ENCODE assay signal across 10 mouse cellular contexts in the genomic region with DNA sequence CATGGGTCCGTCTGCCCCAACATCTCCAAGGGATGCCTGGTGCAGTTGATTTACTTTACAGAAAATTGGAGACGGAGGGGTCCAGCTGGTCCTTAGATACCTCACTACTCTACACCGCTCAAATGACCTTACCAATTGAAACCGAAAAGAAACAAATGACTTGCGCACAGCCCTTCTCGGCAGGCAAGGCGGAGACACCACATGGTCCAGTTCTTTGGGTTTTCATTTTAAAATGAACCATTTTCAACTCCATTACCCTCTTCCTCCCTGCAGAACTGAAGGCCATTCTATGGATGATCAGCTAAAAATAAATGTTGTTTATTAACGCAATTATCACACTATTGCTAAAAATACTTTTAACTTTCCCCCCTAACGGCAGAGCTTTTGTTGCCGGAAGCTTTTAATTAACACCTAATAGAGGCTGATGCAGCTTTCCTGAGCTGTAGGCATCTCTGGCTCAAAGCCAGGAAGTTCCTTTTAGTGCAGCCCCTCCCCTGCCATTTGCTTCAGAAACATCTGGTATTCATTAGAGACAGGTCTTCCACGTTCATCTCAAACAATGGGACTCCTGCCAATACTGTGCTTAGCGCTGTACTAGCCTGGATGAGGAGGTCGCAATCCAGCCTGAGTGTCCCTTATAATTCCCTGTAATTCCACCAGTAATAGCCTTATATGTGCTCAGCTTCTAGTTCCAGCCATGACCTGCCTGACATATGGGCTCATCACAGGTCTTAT.
DNase-seq lines count a peak whose midpoint lies in the region; ATAC-seq lines count a peak whose summit lies in the region.
"Had no signal": no experiment of that assay in that cellular context is flagged by ENCODE, and none has a peak within 500 bp of the region (broad histone marks: within the 10 kb centered on the region; RNA-seq: fewer than 3 reads in every experiment).

No protein-coding gene starts in this region.

- no peak overlapping the region for H3K27ac ChIP-seq in heart, embryonic 10.5 days
- no peak overlapping the region for H3K27ac ChIP-seq in hindbrain, embryonic 15.5 days (replicated peaks)
- H3K27ac ChIP-seq in neural tube, embryonic 14.5 days (ENCODE audit: low read depth, low read length) = no peak overlapping the region
- H3K27ac ChIP-seq: intestine, embryonic 15.5 days had no signal

- H3K9ac ChIP-seq in hindbrain, embryonic 15.5 days = no peak overlapping the region
- H3K9ac ChIP-seq in neural tube, embryonic 14.5 days (replicated peaks; ENCODE audit: low read depth, low read length) = no peak overlapping the region
- H3K9ac ChIP-seq: intestine, embryonic 15.5 days had no signal

- peaks cover 6% of the 10 kb centered on the region; the same call in 1 of the 2 replicates for H3K27me3 ChIP-seq in heart, embryonic 10.5 days (ENCODE audit: insufficient read depth, poor library complexity, severe bottlenecking)
- no peaks in the 10 kb centered on the region for H3K27me3 ChIP-seq in hindbrain, embryonic 15.5 days
- H3K27me3 ChIP-seq in neural tube, embryonic 14.5 days (ENCODE audit: control insufficient read depth, insufficient read depth, low read length) = no peaks in the 10 kb centered on the region
- H3K27me3 ChIP-seq: intestine, embryonic 15.5 days had no signal

- 55% methylated on average over 13 of the region's 13 CpGs for WGBS in heart, embryonic 10.5 days
- WGBS in hindbrain, embryonic 15.5 days = 50% methylated on average over 13 of the region's 13 CpGs
- WGBS in neural tube, embryonic 14.5 days = 35% methylated on average over 13 of the region's 13 CpGs

- no peaks in the 10 kb centered on the region for H3K9me3 ChIP-seq in heart, embryonic 10.5 days
- H3K9me3 ChIP-seq in hindbrain, embryonic 15.5 days = no peaks in the 10 kb centered on the region
- no peaks in the 10 kb centered on the region for H3K9me3 ChIP-seq in neural tube, embryonic 14.5 days (ENCODE audit: control insufficient read depth, low read length)
- H3K9me3 ChIP-seq: intestine, embryonic 15.5 days had no signal

- no peaks in the 10 kb centered on the region for H3K36me3 ChIP-seq in heart, embryonic 10.5 days
- H3K36me3 ChIP-seq in hindbrain, embryonic 15.5 days = no peaks in the 10 kb centered on the region
- H3K36me3 ChIP-seq in neural tube, embryonic 14.5 days (ENCODE audit: control insufficient read depth, insufficient read depth, low read length) = no peaks in the 10 kb centered on the region
- H3K36me3 ChIP-seq: intestine, embryonic 15.5 days had no signal

- 0 out of 2 replicates have a peak, but pooled peaks have one; percentile 19 for ATAC-seq in hindbrain, embryonic 15.5 days (ENCODE audit: low FRiP score, low read depth)
- ATAC-seq in neural tube, embryonic 14.5 days (ENCODE audit: low read depth) = peak; percentile 68
- ATAC-seq: intestine, embryonic 15.5 days had no signal

- peaks cover 13% of the 10 kb centered on the region for H3K4me1 ChIP-seq in heart, embryonic 10.5 days
- peaks cover 6% of the 10 kb centered on the region; the same call in 1 of the 2 replicates for H3K4me1 ChIP-seq in hindbrain, embryonic 15.5 days (replicated peaks)
- no peaks in the 10 kb centered on the region for H3K4me1 ChIP-seq in neural tube, embryonic 14.5 days (ENCODE audit: control insufficient read depth, insufficient read depth, low read length)

- H3K4me2 ChIP-seq in hindbrain, embryonic 15.5 days = no peak overlapping the region
- H3K4me2 ChIP-seq in neural tube, embryonic 14.5 days (ENCODE audit: low read depth, low read length) = no peak overlapping the region
- H3K4me2 ChIP-seq: intestine, embryonic 15.5 days had no signal

- DNase-seq in heart, postnatal 4 days = peak; percentile 11
- DNase-seq in heart, embryonic 10.5 days (ENCODE audit: low spot score) = no peak
- DNase-seq in ZHBTc4 (ENCODE audit: low read depth, low spot score) = peak; percentile 63
- no peak for DNase-seq in layer of hippocampus, adult 8-10 months (ENCODE audit: low spot score in 2 of 2)
- no peak for DNase-seq in kidney, adult 9 months
- no peak for DNase-seq in gastrocnemius, adult 8-10 months (ENCODE audit: low spot score in 2 of 2)
- DNase-seq: left cerebral cortex, postnatal 4 days had no signal

- H3K4me3 ChIP-seq in heart, embryonic 10.5 days = no peak overlapping the region
- no peak overlapping the region for H3K4me3 ChIP-seq in hindbrain, embryonic 15.5 days
- no peak overlapping the region for H3K4me3 ChIP-seq in neural tube, embryonic 14.5 days (ENCODE audit: low read depth, low read length)
- H3K4me3 ChIP-seq: intestine, embryonic 15.5 days had no signal

Comparison
In these comparisons a context has a peak if more than half of its experiments do, and no peak if none do; other contexts are left out.
1. DNase-seq: peak in heart, postnatal 4 days (single experiment) and ZHBTc4 (single experiment); none in heart, embryonic 10.5 days (single experiment), layer of hippocampus, adult 8-10 months (0 of 2), kidney, adult 9 months (single experiment) and gastrocnemius, adult 8-10 months (0 of 2).